Mouse (Mus musculus) liver, embryonic 13.5 days (tissue): Measurements from ENCODE around the gene Rbms3. TPM values are rescaled to one million over a fixed set of nuclear protein-coding genes. Genes with fewer than 3 reads are reported as not detected.

ENCODE experiments used
- ATAC-seq: fragments of 200-750 bp; cut with Nextera tagmentation; 2 replicates; pipeline ENCODE4 v1.8.0; 2017; ENCODE audit warnings: low read depth, mild to moderate bottlenecking, moderate number of reproducible peaks, moderate library complexity
- DNase-seq: peaks from one replicate; pipeline ENCODE4 v3.0.0; 2022
- H3K27ac ChIP-seq: fragments of 300-500 bp; sonication (generic); 2 replicates; pipeline ENCODE4 v1.5.1; 2015; ENCODE audit warnings: moderate library complexity, mild to moderate bottlenecking, inconsistent platforms
- H3K27me3 ChIP-seq: fragments of 300-500 bp; sonication (generic); 2 replicates; pipeline ENCODE4 v1.6.1; 2015; ENCODE audit warnings: mild to moderate bottlenecking, inconsistent platforms
- H3K36me3 ChIP-seq: fragments of 300-500 bp; sonication (generic); 2 replicates; pipeline ENCODE4 v1.6.1; 2015; ENCODE audit warnings: mild to moderate bottlenecking, inconsistent platforms
- H3K4me1 ChIP-seq: fragments of 300-500 bp; sonication (generic); replicated peaks from 2 replicates; pipeline ENCODE4 v1.6.1; 2015; ENCODE audit warnings: inconsistent platforms
- H3K4me2 ChIP-seq: fragments of 300-500 bp; sonication (generic); 2 replicates; pipeline ENCODE4 v1.6.1; 2015; ENCODE audit warnings: inconsistent platforms, mild to moderate bottlenecking, moderate library complexity
- H3K4me3 ChIP-seq: fragments of 300-500 bp; sonication (generic); replicated peaks from 2 replicates; pipeline ENCODE4 v1.5.1; 2015; ENCODE audit warnings: mild to moderate bottlenecking, inconsistent platforms
- H3K9ac ChIP-seq: fragments of 300-500 bp; sonication (generic); 2 replicates; pipeline ENCODE4 v1.6.1; 2015; ENCODE audit warnings: mild to moderate bottlenecking, inconsistent platforms
- H3K9me3 ChIP-seq: fragments of 300-500 bp; sonication (generic); replicated peaks from 2 replicates; pipeline ENCODE4 v1.6.1; 2016; ENCODE audit warnings: inconsistent platforms
- WGBS: fragments of 180-500 bp; shearing (Covaris S2); methylation state at CpG from one replicate; pipeline ENCODE4 v1.1.7; 2015; ENCODE audit not compliant: insufficient replicate concordance; 5-methylcytosine and 5-hydroxymethylcytosine counted together
- polyA plus RNA-seq: library from polyadenylated mRNA; unstranded; fragments of >200 nt; fragmentation: Nextera tagmentation; extraction: Ambion mirVana; gene quantifications from 2 replicates; pipeline ENCODE4 v1.2.1, GENCODE M21; 2015

Gene Rbms3
- polyA plus RNA-seq, 1 experiment from 2014 or later = 5.1 TPM

DNA sequence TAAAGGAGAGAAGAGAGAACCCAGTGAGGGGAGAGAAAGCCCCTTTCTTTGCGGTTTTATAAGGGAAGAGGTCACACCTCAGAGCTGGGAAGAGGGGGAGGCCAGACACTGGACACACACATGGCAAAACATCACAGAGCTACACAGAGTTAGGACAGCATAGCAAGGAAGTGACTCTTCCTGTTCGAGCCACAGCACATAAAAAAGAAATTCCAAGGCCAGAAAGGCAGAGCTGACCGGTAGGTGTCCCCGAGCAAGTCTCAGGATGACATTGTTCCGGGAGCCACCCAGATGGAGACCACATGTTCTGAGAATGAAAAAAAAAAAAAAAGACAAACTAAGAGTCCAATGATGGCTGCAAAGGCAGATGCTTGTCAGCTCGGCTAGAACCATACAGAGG lies 424.3 kb downstream of the Rbms3 start:
- H3K9ac ChIP-seq = no peak overlapping the region
- H3K27ac ChIP-seq = no peak overlapping the region
- H3K36me3 ChIP-seq = no peaks in the 10 kb centered on the region
- no peak overlapping the region for H3K4me2 ChIP-seq
- ATAC-seq = no peak
- WGBS = 48% methylated on average over 6 of the region's 6 CpGs
- no peak overlapping the region for H3K4me3 ChIP-seq
- no peaks in the 10 kb centered on the region for H3K27me3 ChIP-seq
- DNase-seq = no peak
- no peaks in the 10 kb centered on the region for H3K4me1 ChIP-seq
- H3K9me3 ChIP-seq = no peaks in the 10 kb centered on the region

- no peak overlapping the region for H3K4me2 ChIP-seq
- no peak overlapping the region for H3K27ac ChIP-seq
- H3K4me1 ChIP-seq = no peaks in the 10 kb centered on the region
- H3K36me3 ChIP-seq = no peaks in the 10 kb centered on the region
- no peaks in the 10 kb centered on the region; the same call in 1 of the 2 replicates for H3K9me3 ChIP-seq
- DNase-seq (no peak), ATAC-seq (no peak)
- no peak overlapping the region for H3K4me3 ChIP-seq
- WGBS = 71% methylated on average over 7 of the region's 7 CpGs
- H3K9ac ChIP-seq = no peak overlapping the region
- no peaks in the 10 kb centered on the region for H3K27me3 ChIP-seq
Measured at GRCm38 (mm10) chr9:117200067-117200658, 429.6 kb downstream of the Rbms3 start.

GRCm38 (mm10) chr9:117197531-117197930 lies 432.2 kb downstream of the Rbms3 start:
- no peak overlapping the region for H3K4me2 ChIP-seq
- no peak overlapping the region for H3K4me3 ChIP-seq
- H3K4me1 ChIP-seq = no peaks in the 10 kb centered on the region
- no peaks in the 10 kb centered on the region; the same call in 1 of the 2 replicates for H3K9me3 ChIP-seq
- H3K27me3 ChIP-seq = no peaks in the 10 kb centered on the region
- DNase-seq = no peak
- 70% methylated on average over 3 of the region's 3 CpGs for WGBS
- no peak overlapping the region for H3K9ac ChIP-seq
- no peak for ATAC-seq
- H3K36me3 ChIP-seq = no peaks in the 10 kb centered on the region
- no peak overlapping the region for H3K27ac ChIP-seq

DNA sequence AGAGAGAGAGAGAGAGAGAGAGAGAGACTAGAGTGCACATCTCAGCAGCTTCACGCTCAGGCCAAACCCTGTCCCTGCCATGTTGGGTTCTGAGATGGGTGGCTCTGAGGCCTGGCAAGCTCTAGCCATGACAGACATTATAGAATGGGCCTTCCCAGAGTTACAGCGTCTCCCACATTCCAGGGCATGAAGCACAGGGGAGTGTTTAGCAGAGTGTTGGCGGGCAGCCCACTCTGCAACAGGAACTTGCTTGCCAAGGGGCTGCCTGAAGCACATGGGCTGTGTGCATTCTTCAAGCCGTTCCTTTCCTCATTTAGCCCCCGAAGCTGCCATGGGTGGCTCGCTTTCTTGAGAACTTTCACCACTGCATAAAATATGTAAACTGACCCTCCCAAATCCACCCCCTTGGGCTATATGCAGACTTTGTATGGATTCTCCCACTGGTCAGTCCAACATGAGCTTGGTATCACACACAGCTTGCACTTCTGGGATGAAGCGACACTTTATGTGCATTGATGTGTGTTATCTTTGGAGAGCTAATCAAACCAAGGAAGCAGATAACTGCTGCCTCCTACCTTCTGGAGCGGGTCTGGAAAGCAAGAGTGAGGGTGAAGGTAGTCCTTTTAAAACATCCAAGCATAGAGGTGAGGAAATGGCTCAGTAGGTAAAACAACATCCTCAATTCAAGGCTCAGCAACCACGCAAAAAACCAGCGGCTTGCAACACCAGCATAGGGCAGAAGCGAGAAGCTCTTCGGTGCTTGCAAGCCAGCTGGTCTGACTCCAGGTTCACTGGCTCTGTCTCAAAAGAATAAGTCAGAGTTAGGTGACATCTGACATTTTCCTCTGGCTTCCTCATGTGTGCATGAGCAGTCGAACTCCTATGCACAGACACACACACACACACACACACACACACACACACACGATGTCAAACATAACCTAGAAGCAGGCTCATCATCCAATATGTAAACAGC lies 436.9 kb downstream of the Rbms3 start:
- H3K27ac ChIP-seq = no peak overlapping the region
- H3K9ac ChIP-seq = no peak overlapping the region
- no peak overlapping the region for H3K4me2 ChIP-seq
- 63% methylated on average over 14 of the region's 14 CpGs for WGBS
- 0 out of 2 replicates have a peak, but pooled peaks cover 2% of the 10 kb centered on the region for H3K36me3 ChIP-seq
- no peak for ATAC-seq
- H3K4me3 ChIP-seq = no peak overlapping the region
- H3K4me1 ChIP-seq = no peaks in the 10 kb centered on the region
- H3K27me3 ChIP-seq = no peaks in the 10 kb centered on the region
- DNase-seq = no peak
- no peaks in the 10 kb centered on the region for H3K9me3 ChIP-seq

GRCm38 (mm10) chr9:117192093-117192492 lies 437.6 kb downstream of the Rbms3 start:
- Histone ChIP-seq H3K4me2 (no peak overlapping the region), H3K27ac (no peak overlapping the region), H3K4me1 (no peaks in the 10 kb centered on the region), H3K27me3 (no peaks in the 10 kb centered on the region), H3K9ac (no peak overlapping the region), H3K9me3 (no peaks in the 10 kb centered on the region), H3K36me3 (0 out of 2 replicates have a peak, but pooled peaks cover 2% of the 10 kb centered on the region), H3K4me3 (no peak overlapping the region)
- ATAC-seq (no peak), DNase-seq (no peak)
- 69% methylated on average over 15 of the region's 15 CpGs for WGBS

DNA sequence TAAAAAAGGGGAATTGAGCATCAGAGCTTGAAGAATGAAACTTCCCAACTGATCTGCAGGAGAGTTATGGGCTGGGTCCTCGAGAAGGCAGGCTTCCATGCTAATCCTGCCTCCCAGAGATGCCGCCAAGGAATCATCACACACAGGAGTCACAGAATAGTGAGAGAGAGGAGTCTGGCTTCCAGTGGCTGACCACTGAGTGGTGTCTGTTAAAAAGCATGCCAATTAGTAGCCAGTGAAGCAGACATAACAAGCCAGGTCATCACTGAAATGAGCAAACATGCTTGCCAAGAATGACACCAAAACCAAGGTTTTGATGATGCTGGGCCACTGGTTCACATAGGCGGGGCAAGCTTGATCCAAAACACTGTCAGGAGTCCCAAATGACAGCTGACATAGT lies 441.3 kb downstream of the Rbms3 start:
- no peak overlapping the region for H3K27ac ChIP-seq
- no peak for DNase-seq
- 48% methylated on average over 3 of the region's 3 CpGs for WGBS
- ATAC-seq = no peak
- H3K4me1 ChIP-seq = no peaks in the 10 kb centered on the region
- no peak overlapping the region for H3K4me2 ChIP-seq
- H3K9ac ChIP-seq = no peak overlapping the region
- H3K27me3 ChIP-seq = no peaks in the 10 kb centered on the region
- 0 out of 2 replicates have a peak, but pooled peaks cover 2% of the 10 kb centered on the region for H3K36me3 ChIP-seq
- no peak overlapping the region for H3K4me3 ChIP-seq
- no peaks in the 10 kb centered on the region for H3K9me3 ChIP-seq

DNA sequence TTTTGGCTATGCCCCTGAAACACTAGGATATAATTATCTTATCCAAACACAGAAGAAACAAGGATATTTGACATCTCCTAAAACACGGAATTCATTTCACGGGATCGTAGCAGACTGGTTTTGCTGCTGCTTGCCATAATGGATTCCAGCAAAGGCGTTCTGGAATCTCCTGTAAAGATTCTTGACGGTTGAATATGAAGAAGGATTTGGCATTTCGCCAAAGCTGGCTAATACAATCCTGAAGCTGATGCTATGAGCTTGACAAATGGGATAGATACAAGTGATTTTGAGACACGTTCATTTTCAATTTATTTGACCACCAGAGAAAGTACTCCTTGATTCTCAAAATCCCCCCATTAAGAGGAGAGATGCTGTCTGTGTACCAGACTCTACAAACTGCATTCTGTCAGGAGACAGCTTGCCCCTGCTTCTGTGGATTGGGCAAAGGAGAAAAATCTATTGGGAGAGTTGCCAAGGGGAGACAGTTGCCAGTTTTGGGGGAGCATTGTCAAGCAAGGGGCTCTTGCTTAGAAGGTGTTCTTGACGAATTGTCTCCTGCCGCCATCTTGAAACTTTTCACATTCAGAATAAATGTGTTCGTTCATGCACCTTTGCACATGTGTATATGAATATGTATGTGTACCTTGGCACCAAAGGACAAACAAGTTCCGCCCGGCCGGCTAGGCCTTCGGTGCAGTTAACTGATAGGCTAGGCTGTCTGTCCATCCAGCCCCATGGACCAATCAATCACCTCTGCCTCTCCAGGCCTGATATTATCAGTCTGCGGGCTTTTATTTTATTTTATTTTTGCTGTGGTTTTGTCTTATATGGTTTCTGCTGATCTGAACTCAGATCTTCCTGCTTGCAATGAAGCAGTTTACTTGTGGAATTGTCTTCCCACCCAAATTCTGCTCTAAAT lies 442.3 kb downstream of the Rbms3 start:
- WGBS = 75% methylated on average over 15 of the region's 15 CpGs
- H3K4me3 ChIP-seq = no peak overlapping the region
- ATAC-seq = no peak

DNA sequence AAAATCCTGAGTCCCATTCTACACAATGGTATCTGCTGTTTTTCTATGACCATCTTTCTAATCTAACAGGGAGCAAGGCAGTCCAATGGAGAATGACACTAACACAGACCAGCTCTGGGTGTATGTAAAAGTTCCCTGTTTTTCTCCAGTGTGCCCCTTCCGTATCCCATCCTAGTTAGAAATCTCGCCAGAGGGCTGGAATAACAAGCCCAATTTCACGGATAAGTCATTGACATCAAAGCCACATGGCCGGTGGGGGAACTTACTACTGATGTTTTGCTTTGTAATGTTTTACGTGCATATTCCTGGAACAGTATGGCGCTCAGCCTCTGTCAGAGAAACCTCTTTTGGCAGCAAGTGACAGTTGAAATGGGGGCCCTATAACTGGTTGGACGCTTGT lies 449.1 kb downstream of the Rbms3 start:
- Histone ChIP-seq H3K27me3 (no peaks in the 10 kb centered on the region), H3K27ac (no peak overlapping the region), H3K4me3 (no peak overlapping the region), H3K9me3 (no peaks in the 10 kb centered on the region; the same call in 1 of the 2 replicates), H3K9ac (no peak overlapping the region), H3K4me1 (no peaks in the 10 kb centered on the region), H3K36me3 (no peaks in the 10 kb centered on the region), H3K4me2 (no peak overlapping the region)
- DNase-seq (no peak), ATAC-seq (no peak)
- WGBS = 67% methylated on average over 7 of the region's 7 CpGs

More for the DNA sequence above, 442.3 kb downstream of the Rbms3 start:
- H3K36me3 ChIP-seq = 0 out of 2 replicates have a peak, but pooled peaks cover 2% of the 10 kb centered on the region
- H3K27ac ChIP-seq = no peak overlapping the region
- H3K4me2 ChIP-seq = no peak overlapping the region
- no peak for DNase-seq
- H3K9ac ChIP-seq = no peak overlapping the region
- no peaks in the 10 kb centered on the region; the same call in 1 of the 2 replicates for H3K9me3 ChIP-seq
- H3K27me3 ChIP-seq = no peaks in the 10 kb centered on the region
- no peaks in the 10 kb centered on the region for H3K4me1 ChIP-seq

- no peak for ATAC-seq
- DNase-seq = no peak
- Histone ChIP-seq H3K4me2 (no peak overlapping the region), H3K4me1 (no peaks in the 10 kb centered on the region), H3K36me3 (no peaks in the 10 kb centered on the region), H3K27ac (no peak overlapping the region), H3K9me3 (no peaks in the 10 kb centered on the region; the same call in 1 of the 2 replicates), H3K4me3 (no peak overlapping the region), H3K27me3 (no peaks in the 10 kb centered on the region), H3K9ac (no peak overlapping the region)
- 57% methylated on average over 4 of the region's 4 CpGs for WGBS
Measured at GRCm38 (mm10) chr9:117178366-117178765, 451.3 kb downstream of the Rbms3 start.

DNA sequence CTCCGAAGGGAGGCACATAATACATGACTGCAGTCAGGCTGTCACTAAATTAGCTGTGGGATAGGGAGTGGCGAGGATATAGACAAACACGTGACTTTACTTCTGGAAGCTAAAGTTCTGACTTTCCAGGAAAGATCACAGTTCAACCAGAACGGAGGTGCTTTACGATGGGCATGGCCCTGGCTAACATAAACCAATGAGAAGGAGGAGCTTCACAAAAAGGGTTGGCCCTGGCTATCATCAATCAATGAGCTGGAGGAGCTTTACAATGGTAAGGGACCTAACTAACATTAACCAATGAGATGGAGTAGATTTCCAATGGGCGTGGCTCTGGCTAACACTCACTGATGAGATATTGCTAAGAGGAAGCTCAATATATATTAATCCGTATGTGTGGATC lies 457.2 kb downstream of the Rbms3 start:
- DNase-seq (no peak), ATAC-seq (no peak)
- Histone ChIP-seq H3K27ac (no peak overlapping the region), H3K4me1 (no peaks in the 10 kb centered on the region), H3K36me3 (no peaks in the 10 kb centered on the region), H3K4me3 (no peak overlapping the region), H3K9me3 (no peaks in the 10 kb centered on the region), H3K9ac (no peak overlapping the region), H3K4me2 (no peak overlapping the region), H3K27me3 (no peaks in the 10 kb centered on the region)
- 65% methylated on average over 7 of the region's 7 CpGs for WGBS

DNA sequence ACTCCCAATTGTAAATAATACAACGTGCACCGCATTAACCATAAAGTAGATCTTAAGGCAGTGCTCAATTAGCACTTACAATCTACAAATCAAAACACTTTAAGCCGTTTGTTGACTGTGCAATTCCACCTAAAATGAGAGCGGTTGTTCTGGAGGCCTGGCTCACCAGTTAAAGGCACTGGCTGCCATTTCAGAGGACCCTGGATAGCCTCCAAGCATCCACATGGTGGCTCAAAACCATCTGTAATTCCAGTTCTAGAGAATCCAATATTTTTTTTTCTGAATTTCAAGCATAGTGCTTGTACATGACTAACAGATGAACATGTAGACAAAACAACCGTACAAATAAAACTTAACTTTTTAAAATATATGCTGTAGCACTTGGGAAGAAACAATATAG lies 460.5 kb downstream of the Rbms3 start:
- Histone ChIP-seq H3K27me3 (no peaks in the 10 kb centered on the region), H3K4me2 (no peak overlapping the region), H3K27ac (no peak overlapping the region), H3K9ac (no peak overlapping the region), H3K4me1 (no peaks in the 10 kb centered on the region), H3K36me3 (no peaks in the 10 kb centered on the region), H3K9me3 (no peaks in the 10 kb centered on the region), H3K4me3 (no peak overlapping the region)
- 65% methylated on average over 5 of the region's 5 CpGs for WGBS
- DNase-seq = no peak
- ATAC-seq = no peak
